Mouse (Mus musculus): ENCODE measurements around the gene Tbcc.

- no peak for TF ChIP-seq CTCF (IDR thresholded peaks at IDR 0.05)
- no peak for TF ChIP-seq EP300 (IDR thresholded peaks at IDR 0.05)
Measured at GRCm38 (mm10) chr17:46872806-46873205, 17.7 kb upstream of the Tbcc start.
